Mouse (Mus musculus) ES-Bruce4 (cell line): ENCODE data around the gene Tvp23b. TPM values are rescaled to one million over a fixed set of nuclear protein-coding genes. Genes with fewer than 3 reads are reported as not detected.

Experiments
- H3K27ac ChIP-seq: 2 replicates; pipeline ENCODE4 v1.5.1; 2012; ENCODE audit warnings: low read length, inconsistent platforms; ENCODE audit not compliant: insufficient read depth
- H3K27me3 ChIP-seq: 2 replicates; pipeline ENCODE4 v1.6.1; 2012; ENCODE audit warnings: mild to moderate bottlenecking, low read length, inconsistent platforms; ENCODE audit not compliant: control insufficient read depth, poor library complexity, insufficient read depth, severe bottlenecking
- H3K36me3 ChIP-seq: 2 replicates; pipeline ENCODE4 v1.6.1; 2012; ENCODE audit warnings: inconsistent platforms, mild to moderate bottlenecking, low read length, moderate library complexity; ENCODE audit not compliant: control insufficient read depth, poor library complexity, insufficient read depth, severe bottlenecking
- H3K4me1 ChIP-seq: one replicate; pipeline ENCODE4 v1.8.1; 2011; ENCODE audit warnings: low read length; ENCODE audit not compliant: control insufficient read depth, insufficient read depth
- H3K4me3 ChIP-seq: 2 replicates; pipeline ENCODE4 v1.5.1; 2011; ENCODE audit warnings: low read depth, mild to moderate bottlenecking, low read length
- H3K9ac ChIP-seq: 2 replicates; pipeline ENCODE4 v1.6.1; 2012; ENCODE audit warnings: low read depth, mild to moderate bottlenecking, inconsistent platforms; ENCODE audit not compliant: poor library complexity, severe bottlenecking
- H3K9me3 ChIP-seq: replicated peaks from 2 replicates; pipeline ENCODE4 v1.6.1; 2012; ENCODE audit warnings: mild to moderate bottlenecking, low read length, inconsistent platforms; ENCODE audit not compliant: control insufficient read depth, poor library complexity, insufficient read depth, severe bottlenecking
- CTCF ChIP-seq: IDR thresholded peaks from one replicate; pipeline ENCODE4 v1.8.1; 2011; ENCODE audit warnings: low read depth, low read length
- EP300 ChIP-seq: IDR thresholded peaks from 2 replicates; pipeline ENCODE4 v1.6.1; 2011; ENCODE audit warnings: low read depth, low read length; ENCODE audit not compliant: insufficient read depth
- POLR2A ChIP-seq: IDR thresholded peaks from one replicate; pipeline ENCODE4 v1.8.1; 2011; ENCODE audit warnings: low read length; ENCODE audit not compliant: insufficient read depth
- polyA plus RNA-seq: library from polyadenylated mRNA; stranded (reverse); fragments of >200 nt; gene quantifications from 2 replicates; pipeline ENCODE4 v1.2.4, GENCODE M21; 2011; ENCODE audit warnings: low read depth; ENCODE audit not compliant: missing spikeins, insufficient read depth, insufficient read length

Tvp23b gene
- 38.8 and 42.3 TPM in 2 replicates for polyA plus RNA-seq

- no peaks in the 10 kb centered on the region for H3K9me3 ChIP-seq
- no peaks in the 10 kb centered on the region for H3K4me1 ChIP-seq
- TF ChIP-seq POLR2A (peak; percentile 38), EP300 (no peak)
- H3K9ac ChIP-seq = peak within 1 kb of the TSS; percentile 70
- H3K36me3 ChIP-seq = no peaks in the 10 kb centered on the region
- no peaks in the 10 kb centered on the region for H3K27me3 ChIP-seq
- peak within 1 kb of the TSS; percentile 95 for H3K4me3 ChIP-seq
- H3K27ac ChIP-seq = peak within 1 kb of the TSS; percentile 24; the same call in 1 of the 2 replicates
Observed at GRCm38 (mm10) chr11:62879220-62880048, at the start of gene Tvp23b. Gene Tvp23b (plus strand): TSS chr11:62879455.

GRCm38 (mm10) chr11:62830387-62830786 is 48.9 kb upstream of the Tvp23b start:
- H3K36me3 ChIP-seq = no peaks in the 10 kb centered on the region
- no peak for TF ChIP-seq EP300
- no peak for TF ChIP-seq POLR2A
- TF ChIP-seq CTCF = no peak
- no peaks in the 10 kb centered on the region for H3K27me3 ChIP-seq
- H3K4me3 ChIP-seq = no peak overlapping the region
- no peaks in the 10 kb centered on the region for H3K9me3 ChIP-seq
- H3K4me1 ChIP-seq = no peaks in the 10 kb centered on the region
- H3K9ac ChIP-seq = no peak overlapping the region
- no peak overlapping the region for H3K27ac ChIP-seq

GRCm38 (mm10) chr11:62831906-62832305 is 47.3 kb upstream of the Tvp23b start:
- no peaks in the 10 kb centered on the region for H3K9me3 ChIP-seq
- H3K4me3 ChIP-seq = no peak overlapping the region
- TF ChIP-seq EP300 (no peak), CTCF (no peak), POLR2A (no peak)
- H3K27me3 ChIP-seq = no peaks in the 10 kb centered on the region
- H3K4me1 ChIP-seq = no peaks in the 10 kb centered on the region
- H3K36me3 ChIP-seq = no peaks in the 10 kb centered on the region
- no peak overlapping the region for H3K27ac ChIP-seq
- H3K9ac ChIP-seq = no peak overlapping the region

GRCm38 (mm10) chr11:62844562-62844961 is 34.7 kb upstream of the Tvp23b start:
- Histone ChIP-seq H3K27me3 (no peaks in the 10 kb centered on the region), H3K27ac (no peak overlapping the region)
- TF ChIP-seq CTCF = no peak
- TF ChIP-seq POLR2A = no peak
- no peak for TF ChIP-seq EP300

GRCm38 (mm10) chr11:62845730-62846129 is 33.5 kb upstream of the Tvp23b start:
- TF ChIP-seq POLR2A = no peak
- no peak for TF ChIP-seq CTCF
- peak; percentile 68; the same call in 1 of the 2 replicates for TF ChIP-seq EP300
- H3K36me3 ChIP-seq = no peaks in the 10 kb centered on the region
- peaks cover 8% of the 10 kb centered on the region for H3K4me1 ChIP-seq
- H3K9ac ChIP-seq = no peak overlapping the region
- H3K27ac ChIP-seq = no peak overlapping the region
- no peaks in the 10 kb centered on the region for H3K9me3 ChIP-seq
- no peak overlapping the region for H3K4me3 ChIP-seq
- H3K27me3 ChIP-seq = no peaks in the 10 kb centered on the region

More at GRCm38 (mm10) chr11:62844562-62844961, 34.7 kb upstream of the Tvp23b start:
- H3K4me3 ChIP-seq = no peak overlapping the region
- no peaks in the 10 kb centered on the region for H3K9me3 ChIP-seq
- no peak overlapping the region for H3K9ac ChIP-seq
- H3K4me1 ChIP-seq = peaks cover 8% of the 10 kb centered on the region
- H3K36me3 ChIP-seq = no peaks in the 10 kb centered on the region

GRCm38 (mm10) chr11:62846961-62847654 is 32.1 kb upstream of the Tvp23b start, which contains the start of gene Fbxw10:
Gene Fbxw10 (plus strand): TSS chr11:62847069.
- H3K27ac ChIP-seq = 0 out of 2 replicates have a peak within 1 kb of the TSS, but pooled peaks have one; percentile 18

More at GRCm38 (mm10) chr11:62846961-62847654, 32.1 kb upstream of the Tvp23b start, which contains the start of gene Fbxw10:
- H3K27me3 ChIP-seq = no peaks in the 10 kb centered on the region
- TF ChIP-seq EP300 (no peak), POLR2A (no peak), CTCF (no peak)
- no peaks in the 10 kb centered on the region for H3K9me3 ChIP-seq
- H3K4me1 ChIP-seq = peaks cover 8% of the 10 kb centered on the region
- no peaks in the 10 kb centered on the region for H3K36me3 ChIP-seq
- peak within 1 kb of the TSS; percentile 28; the same call in 1 of the 2 replicates for H3K4me3 ChIP-seq
- peak within 1 kb of the TSS; percentile 49; the same call in 1 of the 2 replicates for H3K9ac ChIP-seq
